Mouse (Mus musculus): ENCODE measurements at regions not wholly inside any gene's neighbourhood (a gene's known extent, or its start where the extent isn't known, plus 50 kb on each side); places are given as distances from the start of the nearest gene placed in this dataset.

DNA sequence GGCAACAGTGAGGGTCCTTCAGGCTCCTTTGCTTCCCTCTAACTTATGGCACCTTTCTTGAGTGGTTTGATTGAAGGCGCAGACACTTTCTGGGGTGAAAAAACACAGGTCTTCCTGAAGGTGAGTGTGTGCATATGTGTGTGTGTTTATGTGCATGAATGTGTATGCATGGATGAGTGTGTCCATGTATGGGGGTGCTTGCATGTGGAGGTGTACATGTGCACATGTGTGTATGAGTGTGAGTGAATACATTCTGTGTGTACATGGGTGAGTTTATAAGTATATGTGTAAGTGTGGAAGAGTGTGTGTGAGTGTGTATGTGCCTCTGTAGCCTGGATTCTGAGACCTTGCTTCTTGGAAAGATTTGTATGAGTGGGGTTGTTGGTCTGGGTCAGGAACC, 167.5 kb upstream of the Ubash3b start:
- TF ChIP-seq CTCF (IDR thresholded peaks at IDR 0.05; ENCODE audit: low read depth) (no peak), EP300 (IDR thresholded peaks at IDR 0.05; ENCODE audit: low read depth) (no peak)

Data from liver, embryonic 14.5 days (tissue).